In the genomic region with DNA sequence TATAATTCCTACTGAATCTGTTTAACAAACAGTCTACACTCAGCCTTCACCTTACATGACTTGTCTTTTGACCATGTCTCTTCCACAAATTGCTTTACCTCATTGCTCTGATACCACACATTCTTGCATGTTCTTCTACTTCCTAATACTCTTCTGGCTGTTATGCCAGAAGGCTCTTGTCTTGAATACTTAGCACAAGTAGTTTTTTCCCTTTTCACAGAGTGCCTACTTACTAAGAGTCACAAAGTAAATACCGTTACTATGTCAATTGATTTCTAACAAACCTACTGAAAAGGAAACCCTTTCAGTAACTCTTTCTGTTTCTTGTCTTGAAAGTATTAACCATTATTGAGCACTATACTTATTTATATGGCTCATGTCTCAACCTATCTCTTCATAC, we compare ENCODE assay signal across 28 mouse cellular contexts.
"Had no signal": no experiment of that assay in that cellular context is flagged by ENCODE, and none has a peak within 500 bp of the region (broad histone marks: within the 10 kb centered on the region; RNA-seq: fewer than 3 reads in every experiment).

No protein-coding gene starts in this region.

- H3K4me1 ChIP-seq: limb, embryonic 10.5 days; limb, embryonic 12.5 days; limb, embryonic 13.5 days; limb, embryonic 15.5 days; liver, embryonic 12.5 days; liver, embryonic 13.5 days; liver, embryonic 15.5 days; lung, embryonic 15.5 days; midbrain, embryonic 10.5 days; midbrain, embryonic 12.5 days; midbrain, embryonic 13.5 days; midbrain, embryonic 15.5 days; neural tube, embryonic 12.5 days; neural tube, embryonic 13.5 days had no signal

- DNase-seq: layer of hippocampus, postnatal 36 days; left cerebral cortex, postnatal 4 days; liver; liver, embryonic 13.5 days; liver, postnatal 0 days; lung, embryonic 14.5 days; midbrain, embryonic 14.5 days had no signal

- H3K9me3 ChIP-seq: limb, embryonic 10.5 days; limb, embryonic 12.5 days; limb, embryonic 13.5 days; limb, embryonic 15.5 days; liver, embryonic 12.5 days; liver, embryonic 13.5 days; liver, embryonic 15.5 days; lung, embryonic 15.5 days; megakaryocyte, embryonic 14.5 days; midbrain, embryonic 10.5 days; midbrain, embryonic 12.5 days; midbrain, embryonic 13.5 days; midbrain, embryonic 15.5 days; neural tube, embryonic 12.5 days; neural tube, embryonic 13.5 days had no signal

- H3K4me2 ChIP-seq: limb, embryonic 12.5 days; limb, embryonic 13.5 days; limb, embryonic 15.5 days; liver, embryonic 11.5 days; liver, embryonic 12.5 days; liver, embryonic 13.5 days; liver, embryonic 15.5 days; lung, embryonic 14.5 days; lung, embryonic 15.5 days; midbrain, embryonic 11.5 days; midbrain, embryonic 12.5 days; midbrain, embryonic 13.5 days; midbrain, embryonic 15.5 days; neural tube, embryonic 12.5 days; neural tube, embryonic 13.5 days had no signal

- H3K27ac ChIP-seq: left cerebral cortex, adult 2 months; limb, embryonic 10.5 days; limb, embryonic 12.5 days; limb, embryonic 13.5 days; limb, embryonic 15.5 days; liver, embryonic 12.5 days; liver, embryonic 13.5 days; liver, embryonic 14.5 days; liver, embryonic 15.5 days; lung, embryonic 15.5 days; macrophage; midbrain, embryonic 10.5 days; midbrain, embryonic 12.5 days; midbrain, embryonic 13.5 days; midbrain, embryonic 15.5 days; neural tube, embryonic 12.5 days; neural tube, embryonic 13.5 days had no signal

- H3K4me3 ChIP-seq: left cerebral cortex, adult 2 months; limb, embryonic 10.5 days; limb, embryonic 12.5 days; limb, embryonic 13.5 days; limb, embryonic 15.5 days; liver, embryonic 12.5 days; liver, embryonic 13.5 days; liver, embryonic 15.5 days; lung, embryonic 15.5 days; megakaryocyte, embryonic 14.5 days; midbrain, embryonic 10.5 days; midbrain, embryonic 12.5 days; midbrain, embryonic 13.5 days; midbrain, embryonic 15.5 days; myocyte; neural tube, embryonic 12.5 days; neural tube, embryonic 13.5 days had no signal

- H3K36me3 ChIP-seq: limb, embryonic 10.5 days; limb, embryonic 12.5 days; limb, embryonic 13.5 days; limb, embryonic 15.5 days; liver, embryonic 12.5 days; liver, embryonic 13.5 days; liver, embryonic 15.5 days; lung, embryonic 15.5 days; midbrain, embryonic 10.5 days; midbrain, embryonic 12.5 days; midbrain, embryonic 13.5 days; midbrain, embryonic 15.5 days; neural tube, embryonic 12.5 days; neural tube, embryonic 13.5 days had no signal

- ATAC-seq: liver, embryonic 12.5 days; liver, postnatal 0 days; midbrain, embryonic 13.5 days; midbrain, embryonic 15.5 days; midbrain, embryonic 16.5 days had no signal

- H3K27me3 ChIP-seq: limb, embryonic 12.5 days; limb, embryonic 13.5 days; limb, embryonic 15.5 days; liver, embryonic 12.5 days; liver, embryonic 13.5 days; liver, embryonic 15.5 days; lung, embryonic 15.5 days; megakaryocyte, embryonic 14.5 days; midbrain, embryonic 12.5 days; midbrain, embryonic 13.5 days; midbrain, embryonic 15.5 days; neural tube, embryonic 12.5 days; neural tube, embryonic 13.5 days had no signal

- H3K9ac ChIP-seq: limb, embryonic 12.5 days; limb, embryonic 13.5 days; limb, embryonic 15.5 days; liver, embryonic 12.5 days; liver, embryonic 13.5 days; liver, embryonic 14.5 days; liver, embryonic 15.5 days; liver, postnatal 0 days; lung, embryonic 14.5 days; lung, embryonic 15.5 days; midbrain, embryonic 12.5 days; midbrain, embryonic 13.5 days; midbrain, embryonic 15.5 days; neural tube, embryonic 12.5 days; neural tube, embryonic 13.5 days had no signal
